Mouse (Mus musculus): ENCODE measurements at regions not wholly inside any gene's neighbourhood (a gene's known extent, or its start where the extent isn't known, plus 50 kb on each side); places are given as distances from the start of the nearest gene placed in this dataset.

- TF ChIP-seq CTCF (IDR thresholded peaks at IDR 0.05; ENCODE audit: borderline replicate concordance, extremely low read depth, insufficient read depth, insufficient read length): no peak
- no peak for TF ChIP-seq POLR2A (IDR thresholded peaks at IDR 0.05; ENCODE audit: borderline replicate concordance, extremely low read depth, insufficient read depth, insufficient read length, poor library complexity, severe bottlenecking)
Measured at GRCm38 (mm10) chr7:62542187-62542586, 77.9 kb upstream of the Peg12 start.

Measured in brain, embryonic 14.5 days (tissue).